Mouse (Mus musculus): ENCODE results near the gene Ubxn2a.
A peak's percentile ranks its signal among the peaks of the same experiment; 100 is the strongest.

The Ubxn2a gene

DNA sequence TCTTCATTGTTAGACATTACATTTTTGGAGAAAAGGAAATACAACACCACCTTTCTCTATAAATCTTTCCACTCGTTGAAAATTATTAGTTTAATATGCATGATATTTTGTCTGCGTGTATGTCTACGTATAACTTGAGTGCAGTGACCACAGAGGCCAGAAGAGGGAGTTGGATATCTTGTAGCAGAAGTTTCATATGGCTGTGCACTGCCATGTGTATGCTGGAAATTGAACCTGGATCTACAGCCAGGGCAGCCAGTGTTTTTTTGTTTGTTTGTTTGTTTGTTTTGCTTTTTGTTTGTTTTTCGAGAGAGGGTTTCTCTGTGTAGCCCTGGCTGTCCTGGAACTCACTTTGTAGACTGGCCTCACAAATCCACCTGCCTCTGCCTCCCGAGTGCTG is 28.5 kb downstream of the Ubxn2a start:
- DNase-seq (ENCODE audit: low spot score in 2 of 2): no peak

DNA sequence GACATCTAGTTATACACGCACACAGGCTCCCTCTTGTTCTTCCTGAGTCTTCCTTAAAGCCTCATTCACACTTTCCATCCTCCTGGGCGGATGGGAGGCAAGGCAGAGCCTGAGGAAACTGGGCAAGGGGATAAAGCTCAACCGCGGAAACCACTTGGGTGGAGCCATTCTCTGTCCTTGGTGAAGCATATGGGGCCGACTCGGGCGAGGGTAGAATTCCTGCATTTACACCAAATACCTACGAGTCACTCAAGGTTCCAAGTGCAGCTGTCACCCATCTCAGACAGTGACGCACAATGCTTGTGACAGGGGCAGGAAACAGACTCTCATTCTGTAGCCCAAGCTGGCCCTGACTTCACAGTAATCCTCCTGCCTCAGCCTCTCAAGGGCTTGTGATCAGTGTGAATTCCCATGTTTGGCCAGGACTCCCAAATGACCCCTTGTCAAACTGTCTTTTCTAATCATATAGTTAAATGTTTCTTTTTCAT is 29.2 kb downstream of the Ubxn2a start:
- no peak for DNase-seq (ENCODE audit: low spot score in 2 of 2)

DNA sequence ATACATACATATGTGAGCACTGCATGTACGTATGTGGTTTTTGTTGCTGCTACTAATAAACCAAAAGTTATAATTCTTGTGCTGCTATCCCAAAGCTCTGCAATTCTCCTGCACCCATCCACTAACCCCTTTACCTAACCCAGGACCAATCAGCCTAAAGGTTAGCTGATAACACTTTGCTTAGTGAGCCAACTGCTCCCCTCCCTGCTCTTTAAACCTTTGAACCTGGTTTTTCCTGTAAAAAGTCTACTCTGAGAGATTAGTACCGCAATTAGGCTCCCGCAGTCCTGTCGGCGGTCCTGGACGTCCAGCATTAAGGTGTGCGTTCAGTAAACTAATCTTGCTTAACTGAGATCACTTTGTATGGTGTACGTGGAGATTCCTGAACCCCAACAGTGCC is 31.9 kb downstream of the Ubxn2a start:
- no peak for DNase-seq (ENCODE audit: low spot score in 2 of 2)

DNA sequence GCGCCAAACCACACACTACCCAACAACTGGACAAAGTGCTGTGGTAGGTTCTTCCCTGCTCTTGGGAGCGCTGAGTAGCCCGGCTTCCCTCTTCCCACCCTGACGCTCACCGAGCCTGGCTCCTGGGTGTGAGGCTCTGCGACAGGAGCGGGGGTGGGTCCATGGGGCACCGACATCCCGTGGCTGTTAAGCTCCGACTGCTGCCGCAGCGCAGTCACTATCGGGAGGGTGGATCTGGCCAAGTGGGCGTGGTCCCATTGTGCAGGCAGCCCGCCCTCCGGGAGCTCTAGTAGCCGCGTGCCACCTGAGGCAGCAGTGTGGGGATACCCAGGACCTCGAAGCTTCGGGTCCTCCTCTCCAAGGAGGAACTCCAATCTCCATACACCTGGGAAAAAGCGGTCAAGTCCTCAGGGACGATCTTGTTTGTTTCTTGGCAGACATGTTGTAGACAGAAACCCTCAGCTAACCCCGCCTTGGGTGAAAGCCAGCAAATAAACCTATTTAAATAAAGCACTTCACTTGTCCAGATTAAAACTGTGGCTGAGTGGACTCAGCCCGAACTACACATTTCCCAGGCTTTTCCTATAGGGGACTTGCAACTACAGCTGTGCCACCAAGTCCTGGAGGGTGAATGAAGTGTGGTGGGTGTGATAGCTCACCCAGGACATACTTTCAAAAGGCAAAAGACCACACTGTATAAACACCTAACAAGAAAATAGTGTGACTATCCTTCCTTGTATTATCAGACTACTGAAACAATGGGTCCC is 33.2 kb downstream of the Ubxn2a start, which contains the start of gene Mfsd2b:
TSS of gene Mfsd2b (minus strand) at position 199 of the 767 bp plus-strand sequence.
- DNase-seq (ENCODE audit: low spot score in 2 of 2): peak; percentile 41 to 48

DNA sequence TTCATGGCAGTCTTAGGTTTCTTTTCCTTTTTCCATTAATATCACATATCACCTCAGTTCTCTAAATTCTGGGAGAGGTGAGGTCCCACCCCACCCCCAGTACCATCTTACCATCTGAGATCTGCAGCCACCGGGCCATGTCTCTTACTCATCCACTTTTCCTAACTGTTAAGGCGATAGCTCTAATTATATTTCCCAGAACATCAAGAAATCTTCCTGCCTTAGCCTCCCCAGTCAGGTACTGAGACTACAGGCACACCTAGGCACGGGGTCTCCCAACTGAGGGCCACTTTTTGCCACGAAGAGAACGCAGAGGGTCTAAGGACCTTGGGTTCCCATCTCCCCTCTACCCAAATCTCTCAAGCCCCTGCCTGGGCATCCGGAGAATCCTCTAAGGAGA is 34.0 kb downstream of the Ubxn2a start:
- no peak for DNase-seq (ENCODE audit: low spot score in 2 of 2)

DNA sequence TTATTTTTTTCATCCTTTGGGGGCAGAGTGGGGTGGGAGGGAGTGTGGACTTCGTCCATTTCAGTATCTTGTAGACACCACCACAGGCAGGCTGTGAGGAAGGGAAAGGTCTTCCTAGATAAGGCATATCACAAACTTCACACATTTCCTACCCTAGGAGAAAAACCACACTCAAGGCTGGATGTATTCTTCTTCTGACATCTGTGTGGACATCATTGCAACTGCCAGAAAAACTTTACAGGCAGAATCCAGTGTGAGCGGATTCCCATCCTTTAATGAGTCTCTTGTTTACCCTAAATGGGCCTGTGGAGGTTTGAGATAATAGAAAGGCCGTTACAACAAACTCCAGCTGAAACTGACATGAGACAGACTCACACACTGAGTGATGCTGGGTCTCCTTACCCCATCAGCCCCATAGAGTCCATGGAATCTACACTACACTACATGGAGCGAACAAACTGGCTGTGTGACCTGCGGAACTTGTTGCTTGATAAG is 34.5 kb downstream of the Ubxn2a start:
- DNase-seq (ENCODE audit: low spot score in 2 of 2): no peak

DNA sequence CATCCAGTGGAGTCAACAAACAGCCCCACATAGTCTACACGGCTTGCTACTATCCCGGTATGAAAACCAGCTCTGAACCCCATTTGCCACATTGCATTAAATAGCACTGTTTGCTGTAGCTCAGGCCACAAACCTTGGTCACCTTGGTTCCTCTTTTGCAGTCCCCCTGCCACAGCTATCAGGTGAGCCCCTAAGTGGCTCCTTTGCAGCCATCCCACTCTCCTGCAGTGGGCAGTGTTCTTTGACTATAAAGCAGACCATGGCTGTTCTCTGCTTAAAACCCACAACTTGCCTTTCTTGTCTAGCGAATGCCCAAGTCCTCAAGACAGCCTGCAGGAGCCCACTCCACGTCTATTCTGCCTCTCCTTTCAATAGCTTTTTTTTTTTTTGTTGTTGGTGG is 35.2 kb downstream of the Ubxn2a start:
- DNase-seq (ENCODE audit: low spot score in 2 of 2): no peak

DNA sequence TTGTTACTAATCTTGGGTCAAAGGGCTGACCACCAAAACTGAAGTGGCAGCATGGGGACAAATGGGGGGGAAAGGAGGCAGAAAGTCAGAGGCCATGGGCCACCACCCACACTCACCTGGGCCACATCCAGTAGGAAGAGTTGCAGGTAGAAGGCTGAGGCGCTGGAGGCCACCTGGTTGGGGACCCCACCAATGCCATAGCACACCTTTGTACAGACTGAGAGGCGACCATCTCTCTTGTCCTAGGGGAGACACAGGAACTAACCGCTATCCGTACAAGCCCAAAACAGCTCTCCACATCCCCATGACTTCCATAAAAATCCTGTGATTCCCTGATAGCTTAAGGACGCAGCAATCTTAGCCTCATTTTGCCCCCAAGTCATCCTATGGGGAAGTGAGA is 36.2 kb downstream of the Ubxn2a start:
- no peak for DNase-seq (ENCODE audit: low spot score in 2 of 2)

DNA sequence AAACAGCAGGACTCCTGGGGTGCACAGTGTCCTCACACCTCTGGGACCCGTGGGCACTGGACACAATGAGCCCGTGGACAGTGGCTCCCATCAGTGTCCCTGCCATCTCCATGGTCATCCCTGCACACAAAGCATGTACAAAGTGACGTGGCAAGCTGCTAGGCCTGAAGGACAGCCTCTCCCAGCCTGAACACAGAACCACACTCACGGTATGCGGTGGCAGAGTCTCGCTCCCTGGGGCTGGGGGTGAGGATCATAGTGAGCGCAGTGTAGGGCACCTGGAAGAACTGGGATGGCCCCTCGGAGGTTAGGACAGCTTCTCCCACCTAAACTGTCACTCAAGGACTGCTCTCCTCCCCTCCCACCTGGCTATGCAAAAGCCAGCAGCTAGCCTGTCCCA is 38.6 kb downstream of the Ubxn2a start:
- DNase-seq (ENCODE audit: low spot score in 2 of 2): no peak

DNA sequence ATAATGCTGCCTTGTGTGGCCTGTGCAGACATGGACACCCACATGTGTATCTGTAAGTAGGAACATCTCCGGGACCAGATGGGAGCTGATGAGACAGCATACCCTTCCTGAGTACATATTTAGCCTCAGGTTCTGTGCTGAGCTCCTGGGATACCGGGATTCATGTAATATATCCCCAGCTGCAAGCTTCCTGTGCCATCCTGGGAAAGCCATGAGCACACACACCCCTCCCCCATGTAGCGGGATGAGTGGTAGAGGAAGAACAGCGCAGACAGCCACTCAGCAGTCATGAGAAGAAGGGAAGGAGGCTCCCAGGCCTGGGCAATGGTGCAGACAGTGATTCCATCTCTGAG is 43.2 kb downstream of the Ubxn2a start:
- no peak for DNase-seq (ENCODE audit: low spot score in 2 of 2)

DNA sequence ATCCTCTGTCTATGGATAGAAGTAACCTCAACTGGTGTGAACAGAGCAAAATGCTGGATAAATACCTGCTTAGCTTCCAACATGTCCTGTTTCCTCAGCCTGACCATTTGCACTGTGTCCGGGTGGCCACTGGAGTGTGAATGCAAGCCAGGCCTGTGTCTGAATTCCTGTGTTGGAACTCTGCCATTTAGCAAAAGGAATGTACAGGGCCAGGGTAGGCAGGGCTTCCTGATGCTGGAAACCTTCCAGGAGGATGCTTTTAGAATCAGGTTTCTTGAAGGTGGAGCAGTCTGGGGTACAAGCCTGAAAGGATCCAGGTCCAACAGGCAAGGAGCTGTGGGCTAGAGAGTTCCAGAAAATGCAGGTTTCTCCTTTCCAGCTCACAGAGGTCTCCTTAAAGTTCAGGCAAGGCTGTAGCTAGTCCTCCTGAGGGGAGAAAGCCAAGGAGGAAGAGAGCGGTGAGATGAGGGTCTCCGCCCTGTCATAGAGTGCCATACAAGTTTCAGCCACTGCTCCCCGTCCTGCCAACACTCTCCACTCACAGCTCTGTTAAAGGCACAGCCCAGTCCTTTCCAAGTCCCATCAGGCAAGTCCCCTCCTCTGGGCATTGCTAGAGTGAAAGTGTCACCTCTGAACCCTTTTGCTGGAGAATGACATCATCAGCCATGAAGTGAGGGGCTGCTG is 43.7 kb downstream of the Ubxn2a start:
- no peak for DNase-seq (ENCODE audit: low spot score in 2 of 2)

DNA sequence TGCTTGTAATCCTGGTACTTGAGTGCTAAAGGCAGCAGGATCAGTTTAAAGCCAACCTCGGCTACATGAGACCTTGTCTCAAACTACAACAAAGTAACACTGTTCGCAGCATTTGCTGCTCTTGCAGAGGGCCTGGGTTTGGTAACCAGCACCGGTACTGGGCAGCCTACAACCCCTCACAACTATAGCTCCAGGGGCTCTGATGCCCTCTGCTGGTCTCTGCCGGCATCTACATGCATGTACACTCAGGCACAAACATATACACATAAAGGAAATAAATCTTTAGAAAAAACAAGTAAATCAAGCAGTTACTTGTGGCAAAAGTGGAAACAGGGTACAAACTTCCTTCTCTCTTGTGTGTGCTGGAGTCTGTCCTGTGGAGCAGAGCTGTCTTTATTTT is 44.8 kb downstream of the Ubxn2a start:
- DNase-seq (ENCODE audit: low spot score in 2 of 2): no peak

DNA sequence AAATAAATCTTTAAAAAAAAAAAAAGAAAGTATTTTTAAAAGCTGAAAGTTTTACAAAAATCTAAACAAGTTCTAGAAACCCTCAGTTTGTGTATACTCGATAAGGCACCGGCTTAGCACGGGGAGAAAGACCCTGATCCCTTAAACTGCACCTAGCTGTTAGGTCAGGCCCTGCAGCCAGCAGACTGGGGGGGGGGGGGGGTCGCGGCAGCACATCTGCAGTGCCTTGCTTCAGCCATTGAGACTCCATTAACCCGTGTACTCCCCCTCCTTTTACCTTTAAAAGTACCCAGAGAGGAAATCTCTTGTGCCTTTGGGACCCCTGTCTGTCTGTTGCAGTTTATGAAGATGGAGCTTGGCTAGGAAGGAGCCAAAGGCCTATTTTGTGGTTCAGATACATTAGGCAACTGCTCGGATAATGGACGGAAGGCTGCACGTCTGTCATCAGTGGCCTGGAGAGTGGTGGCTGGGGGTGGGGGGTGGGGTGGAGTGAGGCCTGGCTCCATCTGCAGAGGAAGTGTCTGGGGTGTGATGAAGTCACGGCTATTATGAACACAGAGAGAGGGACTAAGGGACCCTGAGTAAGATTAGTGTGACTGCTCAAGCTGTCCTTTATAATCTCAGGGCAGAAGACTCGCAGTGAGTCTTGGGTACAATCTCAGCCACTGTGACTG is 48.1 kb downstream of the Ubxn2a start:
- DNase-seq (ENCODE audit: low spot score in 2 of 2): no peak

DNA sequence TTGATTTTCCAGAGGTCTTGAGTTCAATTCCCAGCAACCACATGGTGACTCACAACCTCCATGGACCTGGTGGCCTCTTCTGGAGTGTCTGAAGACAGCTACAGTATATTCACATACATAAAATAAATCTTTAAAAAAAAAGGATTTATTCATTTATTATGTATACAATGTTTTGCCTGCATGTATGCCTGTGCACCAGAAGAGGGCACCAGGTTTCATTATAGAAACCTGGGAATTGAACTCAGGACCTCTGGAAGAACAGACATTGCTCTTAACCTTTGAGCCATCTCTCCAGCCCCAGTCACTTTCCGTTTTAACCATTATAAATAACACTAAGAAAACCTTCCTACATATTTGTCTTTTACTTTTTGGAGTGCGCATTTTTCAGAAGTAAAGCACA is 50.7 kb downstream of the Ubxn2a start:
- DNase-seq (ENCODE audit: low spot score in 2 of 2): no peak

DNA sequence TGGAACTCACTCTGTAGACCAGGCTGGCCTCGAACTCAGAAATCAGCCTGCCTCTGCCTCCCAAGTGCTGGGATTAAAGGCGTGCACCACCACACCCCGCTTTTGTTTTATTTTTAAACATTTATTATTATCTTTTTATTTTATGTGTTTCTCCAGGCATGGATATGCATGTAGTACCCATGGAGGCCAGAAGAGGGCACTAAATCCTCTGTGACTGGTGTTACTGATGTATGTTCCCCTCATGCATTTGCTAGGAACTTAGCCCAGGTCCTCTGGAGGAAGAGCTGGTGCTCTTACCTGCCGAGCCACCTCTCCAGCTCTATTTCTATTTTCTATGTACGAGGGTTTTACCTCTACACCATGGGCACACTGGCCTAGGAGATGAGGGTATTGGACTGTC is 51.3 kb downstream of the Ubxn2a start:
- no peak for DNase-seq (ENCODE audit: low spot score in 2 of 2)

DNA sequence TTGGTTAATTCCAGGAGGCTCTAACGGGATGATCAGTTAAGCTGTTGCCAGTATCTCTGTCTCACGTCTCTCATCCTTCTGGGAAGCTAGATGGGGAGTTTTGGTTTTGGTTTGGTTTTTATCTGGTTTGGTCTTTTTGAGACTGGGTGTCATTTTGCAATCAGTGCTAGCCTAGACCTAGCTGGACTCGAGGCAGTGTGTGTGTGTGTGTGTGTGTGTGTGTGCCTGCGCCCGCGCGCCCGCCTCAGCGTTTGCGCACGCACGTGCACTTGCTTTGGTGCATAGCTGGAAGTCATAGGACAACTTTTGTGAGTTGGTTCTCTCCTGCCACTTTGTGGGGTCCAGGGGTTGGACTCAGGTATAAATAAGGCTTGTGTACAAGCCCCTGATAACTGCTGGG is 63.8 kb downstream of the Ubxn2a start:
- no peak for DNase-seq (ENCODE audit: low spot score in 2 of 2)

DNA sequence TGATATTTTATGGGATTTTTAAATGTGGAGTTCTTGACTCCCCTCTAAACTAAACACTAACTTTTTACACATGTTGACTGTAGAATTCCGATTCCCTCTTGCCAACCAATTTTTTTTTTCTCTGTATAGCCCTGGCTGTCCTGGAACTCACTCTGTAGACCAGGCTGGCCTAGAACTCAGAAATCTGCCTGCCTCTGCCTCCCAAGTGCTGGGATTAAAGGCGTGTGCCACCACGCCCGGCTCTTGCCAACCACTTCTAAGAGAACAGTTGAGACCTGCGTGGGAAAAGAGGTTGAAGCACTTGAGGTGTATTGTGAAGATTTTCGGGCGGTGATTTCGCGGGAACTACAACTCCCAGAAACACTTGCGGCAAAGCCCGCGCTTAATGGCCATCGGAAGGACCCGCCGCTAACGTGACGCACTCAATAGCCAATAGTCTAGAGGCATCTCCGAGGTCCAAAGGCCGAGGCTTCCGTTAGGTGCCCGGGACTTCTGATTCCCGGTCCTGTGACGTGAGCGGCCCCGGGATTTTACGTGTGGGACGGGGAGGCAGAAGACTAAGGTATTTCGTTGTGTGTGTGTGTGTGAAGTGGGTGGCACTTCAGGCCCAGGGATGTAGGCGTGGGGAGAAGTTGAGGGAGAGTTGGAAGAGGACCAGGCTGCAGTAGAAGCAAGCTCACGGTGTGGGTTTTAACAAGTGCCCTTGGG is 64.5 kb downstream of the Ubxn2a start, which contains the start of gene Wdcp:
TSS of gene Wdcp (plus strand) at position 414 of the 708 bp plus-strand sequence.
- peak; percentile 54 to 79 for DNase-seq (ENCODE audit: low spot score in 2 of 2)

DNA sequence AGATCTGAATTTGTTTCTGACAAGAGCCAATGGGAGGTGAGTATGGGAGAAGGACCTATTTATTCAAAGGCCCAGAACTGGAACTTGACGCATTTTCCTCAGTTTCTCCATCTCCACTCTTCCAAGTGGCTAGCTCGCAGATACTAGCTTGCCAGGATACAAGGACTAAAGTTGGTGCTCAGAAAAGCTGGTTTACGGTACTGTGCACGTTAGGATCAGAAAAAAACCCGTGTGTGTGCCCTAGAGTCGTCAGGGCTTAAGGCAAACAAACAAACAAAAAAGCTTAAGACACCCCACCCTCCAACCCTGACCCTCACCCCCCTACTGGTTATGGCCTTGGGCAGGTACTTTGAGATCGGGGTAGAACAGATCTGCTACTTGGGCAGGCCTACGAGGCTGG is 65.0 kb downstream of the Ubxn2a start:
- no peak for DNase-seq (ENCODE audit: low spot score in 2 of 2)

DNA sequence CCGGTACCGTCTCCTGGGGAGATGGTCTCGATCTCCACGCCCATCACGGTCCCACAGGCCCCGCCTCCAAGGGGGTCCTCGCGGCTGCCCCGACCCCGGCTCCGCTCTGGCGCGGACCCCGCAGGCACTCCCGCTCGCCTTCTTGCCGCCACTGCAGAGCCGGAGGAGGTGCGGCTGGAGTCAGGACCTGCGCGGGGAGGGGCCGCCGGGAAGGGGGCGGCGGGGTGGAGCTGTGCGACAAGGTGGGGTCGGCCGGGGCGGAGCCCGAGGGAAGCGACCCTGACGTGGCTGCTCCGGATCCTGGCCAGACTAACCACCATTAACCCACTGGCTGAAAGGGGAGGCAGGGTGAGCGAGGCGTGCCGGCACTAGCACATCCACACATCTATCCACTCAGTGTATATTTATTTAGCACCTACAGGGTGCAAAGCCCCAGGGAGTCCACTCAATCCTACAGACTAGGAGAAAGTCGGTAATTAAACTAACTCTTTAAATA is 66.1 kb downstream of the Ubxn2a start, which contains the start of gene Fkbp1b:
TSS of gene Fkbp1b (minus strand) at position 200 of the 496 bp plus-strand sequence.
- peak; percentile 44 to 64 for DNase-seq (ENCODE audit: low spot score in 2 of 2)

DNA sequence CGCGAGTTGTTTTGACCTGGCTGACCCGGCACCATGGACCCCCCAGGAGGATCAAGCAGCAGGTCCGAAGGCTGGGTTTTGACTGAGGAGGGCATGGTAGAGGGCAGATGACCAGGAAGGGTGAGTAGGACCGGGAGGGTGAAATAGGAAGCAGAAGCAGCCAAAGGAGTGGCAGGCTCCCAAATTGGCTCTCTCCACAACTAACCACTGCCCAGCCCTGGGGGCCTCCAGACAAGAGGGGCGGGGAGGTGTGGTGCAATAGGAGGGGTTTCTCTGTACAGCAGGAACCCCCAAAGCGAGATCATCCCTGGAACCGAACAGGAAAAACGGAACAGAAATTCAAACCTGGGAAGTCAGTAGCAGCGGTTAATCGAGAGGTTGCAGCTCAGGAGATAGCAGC is 66.8 kb downstream of the Ubxn2a start:
- no peak for DNase-seq (ENCODE audit: low spot score in 2 of 2)

DNA sequence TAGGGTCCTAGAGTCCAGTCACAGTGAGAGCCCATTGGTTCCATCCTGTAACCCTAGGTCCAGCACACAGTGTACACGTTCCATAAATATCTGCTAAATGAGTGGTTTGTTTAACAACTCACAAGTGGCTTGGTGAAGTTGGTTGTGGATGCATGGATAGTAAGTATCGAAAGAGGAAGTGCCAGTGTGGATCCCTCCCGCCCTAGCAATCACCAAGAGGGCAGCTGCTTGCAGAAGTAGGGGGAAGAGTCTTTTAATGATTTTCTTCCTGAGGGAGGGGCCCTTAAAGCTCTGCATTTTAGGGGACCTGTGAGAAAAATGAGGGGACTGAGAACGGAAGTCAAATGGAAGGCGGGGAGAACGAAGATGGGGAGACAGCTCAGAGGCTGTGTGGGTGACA is 67.5 kb downstream of the Ubxn2a start:
- DNase-seq (ENCODE audit: low spot score in 2 of 2): no peak

DNA sequence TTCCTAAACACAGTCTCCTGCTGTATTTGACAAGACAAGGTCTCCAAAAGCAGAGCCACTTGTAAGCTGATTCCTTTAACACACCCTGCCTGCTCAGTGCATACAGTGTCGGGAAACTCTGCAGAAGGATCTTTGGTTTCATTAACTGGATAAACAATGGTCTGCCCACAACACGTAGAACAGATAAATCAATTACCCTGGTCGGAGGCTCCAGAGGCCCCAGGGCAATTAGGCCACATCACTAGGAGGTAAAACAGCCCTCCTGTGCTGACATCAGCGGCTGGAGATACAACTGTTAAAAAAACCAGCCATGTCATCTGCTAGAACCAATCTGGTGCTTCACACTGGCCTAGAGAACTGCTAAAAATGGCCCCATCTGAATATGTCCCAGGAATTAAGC is 70.5 kb downstream of the Ubxn2a start:
- no peak for DNase-seq (ENCODE audit: low spot score in 2 of 2)

Data from cerebellum, postnatal 4 days (tissue).